Mouse (Mus musculus) C2C12 (cell line): ENCODE data around the gene Sppl3. TPM values are rescaled to one million over a fixed set of nuclear protein-coding genes. Genes with fewer than 3 reads are reported as not detected.

Source experiments
- H3K27me3 ChIP-seq: one replicate; pipeline ENCODE4 v1.6.1; 2011; ENCODE audit not compliant: control insufficient read depth, insufficient read depth, insufficient read length
- H3K36me3 ChIP-seq: one replicate; pipeline ENCODE4 v1.6.1; 2011; ENCODE audit not compliant: control insufficient read depth, insufficient read depth
- H3K4me3 ChIP-seq: one replicate; pipeline ENCODE4 v1.5.1; 2011; ENCODE audit warnings: mild to moderate bottlenecking, control low read depth; ENCODE audit not compliant: poor library complexity, insufficient read depth, severe bottlenecking
- H3K79me2 ChIP-seq: one replicate; pipeline ENCODE4 v1.6.1; 2011; ENCODE audit not compliant: control insufficient read depth, insufficient read depth
- H3K79me3 ChIP-seq: one replicate; pipeline ENCODE4 v1.6.1; 2011; ENCODE audit warnings: low read depth, control low read depth
- H3ac ChIP-seq: one replicate; pipeline ENCODE3; 2011; ENCODE audit warnings: low read depth; ENCODE audit not compliant: control insufficient read depth, insufficient read length
- CEBPB ChIP-seq: IDR thresholded peaks from one replicate; pipeline ENCODE4 v1.6.1; 2011; ENCODE audit warnings: low read depth, mild to moderate bottlenecking, control low read depth, moderate library complexity
- CTCF ChIP-seq: IDR thresholded peaks from one replicate; pipeline ENCODE4 v1.5.1; 2011; ENCODE audit not compliant: control insufficient read depth, insufficient read depth, insufficient read length
- FOSL1 ChIP-seq: IDR thresholded peaks from one replicate; pipeline ENCODE4 v1.8.0; 2011; ENCODE audit warnings: mild to moderate bottlenecking, low read length; ENCODE audit not compliant: poor library complexity, insufficient read depth, severe bottlenecking
- MAX ChIP-seq: IDR thresholded peaks from one replicate; pipeline ENCODE4 v1.6.1; 2011; ENCODE audit warnings: mild to moderate bottlenecking, control low read depth
- MYOD1 ChIP-seq: IDR thresholded peaks from one replicate; pipeline ENCODE4 v1.6.1; 2011; ENCODE audit warnings: low read depth; ENCODE audit not compliant: control insufficient read depth, insufficient read length
- MYOG ChIP-seq: IDR thresholded peaks from one replicate; pipeline ENCODE4 v1.6.1; 2011; ENCODE audit not compliant: control insufficient read depth, insufficient read length; ENCODE audit errors: extremely low read depth
- USF1 ChIP-seq: IDR thresholded peaks from one replicate; pipeline ENCODE4 v1.6.1; 2011; ENCODE audit warnings: low read depth, mild to moderate bottlenecking, control low read depth, moderate library complexity
- polyA plus RNA-seq: library from polyadenylated mRNA; unstranded; fragments of >200 nt; fragmentation: generic; extraction: Trizol; gene quantifications from one replicate; pipeline ENCODE4 v1.2.1, GENCODE M21; 2012; ENCODE audit warnings: missing spikeins

The Sppl3 gene
- polyA plus RNA-seq, 1 experiment: 24.5 TPM

DNA sequence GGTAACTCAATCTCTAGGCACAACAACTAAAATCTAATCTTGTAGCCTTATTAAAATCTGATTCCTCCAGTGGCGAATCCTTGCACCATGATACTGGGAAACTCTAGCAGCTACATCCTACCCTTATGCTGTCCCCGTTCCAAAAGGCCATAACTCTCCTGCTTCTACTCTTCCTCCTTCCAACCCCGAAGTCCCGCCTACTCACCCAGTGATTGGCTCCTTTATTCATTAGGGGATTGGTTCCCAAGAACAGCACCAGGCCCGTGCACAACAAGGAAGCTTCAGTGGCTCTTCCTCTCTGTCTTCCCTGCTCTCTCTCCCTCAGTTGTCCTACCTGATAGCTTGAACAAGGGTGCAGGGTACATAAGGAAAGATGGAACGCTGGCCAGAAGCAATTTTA is 39.8 kb downstream of the Sppl3 start:
- no peak overlapping the region for H3K4me3 ChIP-seq
- no peaks in the 10 kb centered on the region for H3K27me3 ChIP-seq
- H3K36me3 ChIP-seq: no peaks in the 10 kb centered on the region
- TF ChIP-seq CTCF (no peak), MYOG (no peak), MYOD1 (no peak), USF1 (no peak), MAX (no peak), FOSL1 (no peak), CEBPB (no peak)
- H3K79me3 ChIP-seq: peaks cover 94% of the 10 kb centered on the region
- H3K79me2 ChIP-seq: peaks cover 100% of the 10 kb centered on the region
- H3ac ChIP-seq: no peak overlapping the region

- Histone ChIP-seq H3K36me3 (no peaks in the 10 kb centered on the region), H3K79me3 (peaks cover 96% of the 10 kb centered on the region), H3ac (no peak overlapping the region), H3K79me2 (peaks cover 100% of the 10 kb centered on the region), H3K27me3 (no peaks in the 10 kb centered on the region), H3K4me3 (no peak overlapping the region)
- TF ChIP-seq CEBPB: no peak
- no peak for TF ChIP-seq MYOG
- TF ChIP-seq USF1: no peak
- no peak for TF ChIP-seq FOSL1
- no peak for TF ChIP-seq CTCF
- TF ChIP-seq MAX: no peak
- no peak for TF ChIP-seq MYOD1
Measured at GRCm38 (mm10) chr5:115052546-115052945, 41.6 kb downstream of the Sppl3 start.

DNA sequence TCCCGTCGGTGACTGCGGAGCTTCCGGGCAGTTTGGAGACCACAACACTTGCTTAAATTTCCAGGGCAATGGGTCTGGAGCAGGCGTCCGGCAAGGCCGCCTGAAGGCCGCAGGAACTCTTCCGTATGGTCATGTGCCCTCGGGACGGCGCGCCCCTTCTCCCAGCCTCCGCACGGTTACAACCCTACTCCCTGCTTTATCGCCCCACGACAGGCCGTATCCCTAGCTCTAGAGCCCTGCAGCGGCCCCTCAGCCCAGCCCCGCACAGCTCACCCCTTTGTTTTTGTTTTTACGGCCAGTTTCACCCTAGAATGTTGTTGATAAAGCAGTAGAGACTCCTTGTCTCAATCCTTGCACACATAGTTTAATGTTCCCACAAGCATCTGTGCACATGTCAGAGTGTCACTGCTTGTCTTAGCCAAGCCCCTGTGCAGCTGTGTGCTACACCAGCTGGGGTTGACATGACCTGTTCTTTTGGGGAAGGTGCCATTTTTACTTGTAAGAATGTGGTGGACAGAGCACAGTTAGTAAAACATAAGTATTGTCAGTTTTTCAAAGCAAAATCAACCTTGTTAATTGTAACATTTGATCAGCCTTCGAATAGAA is 43.0 kb downstream of the Sppl3 start:
- H3ac ChIP-seq: no peak overlapping the region
- H3K79me2 ChIP-seq: peaks cover 100% of the 10 kb centered on the region
- H3K4me3 ChIP-seq: no peak overlapping the region
- no peaks in the 10 kb centered on the region for H3K36me3 ChIP-seq
- TF ChIP-seq FOSL1 (no peak), CTCF (no peak), MYOD1 (no peak), USF1 (no peak), MYOG (no peak), CEBPB (no peak), MAX (no peak)
- H3K79me3 ChIP-seq: peaks cover 93% of the 10 kb centered on the region
- no peaks in the 10 kb centered on the region for H3K27me3 ChIP-seq

GRCm38 (mm10) chr5:115055418-115055817 is 44.5 kb downstream of the Sppl3 start:
- H3ac ChIP-seq: no peak overlapping the region
- H3K4me3 ChIP-seq: no peak overlapping the region
- H3K79me3 ChIP-seq: peaks cover 86% of the 10 kb centered on the region
- no peaks in the 10 kb centered on the region for H3K36me3 ChIP-seq
- H3K27me3 ChIP-seq: no peaks in the 10 kb centered on the region
- peaks cover 100% of the 10 kb centered on the region for H3K79me2 ChIP-seq
- no peak for TF ChIP-seq CTCF
- no peak for TF ChIP-seq CEBPB
- no peak for TF ChIP-seq MYOG
- TF ChIP-seq USF1: no peak
- TF ChIP-seq MYOD1: no peak
- no peak for TF ChIP-seq FOSL1
- TF ChIP-seq MAX: no peak

DNA sequence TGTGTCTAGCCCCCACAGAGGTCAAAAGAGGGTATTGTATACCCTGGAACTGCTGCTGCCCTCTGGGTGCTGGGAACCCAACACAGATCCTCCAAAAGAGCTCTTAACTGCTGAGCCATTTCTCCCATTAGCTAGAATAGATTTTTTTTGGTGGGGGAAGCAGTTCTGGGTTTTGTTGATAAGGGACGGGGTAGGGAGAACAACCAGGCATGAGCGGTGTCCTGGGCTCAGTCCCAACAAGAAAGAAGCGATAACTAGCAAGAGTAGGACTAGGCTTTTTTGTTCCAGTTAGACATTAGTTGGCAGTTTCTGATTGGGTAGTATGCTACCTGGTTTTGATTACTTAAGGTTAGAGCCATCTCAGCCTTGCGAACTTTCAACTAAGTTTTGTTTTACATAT is 46.2 kb downstream of the Sppl3 start:
- H3K79me3 ChIP-seq: peaks cover 71% of the 10 kb centered on the region

More for the DNA sequence above, 46.2 kb downstream of the Sppl3 start:
- H3ac ChIP-seq: no peak overlapping the region
- H3K36me3 ChIP-seq: no peaks in the 10 kb centered on the region
- TF ChIP-seq MAX (no peak), MYOG (no peak), MYOD1 (no peak), CTCF (no peak), USF1 (no peak), FOSL1 (no peak), CEBPB (no peak)
- H3K79me2 ChIP-seq: peaks cover 98% of the 10 kb centered on the region
- no peak overlapping the region for H3K4me3 ChIP-seq
- no peaks in the 10 kb centered on the region for H3K27me3 ChIP-seq
